Mouse (Mus musculus): ENCODE data around the gene Nup210.
"Not testable (repeated sequence)": the region's sequence is repeated elsewhere in the genome, so short reads cannot be mapped to it uniquely, and the experiment has no call there.

Gene Nup210

DNA sequence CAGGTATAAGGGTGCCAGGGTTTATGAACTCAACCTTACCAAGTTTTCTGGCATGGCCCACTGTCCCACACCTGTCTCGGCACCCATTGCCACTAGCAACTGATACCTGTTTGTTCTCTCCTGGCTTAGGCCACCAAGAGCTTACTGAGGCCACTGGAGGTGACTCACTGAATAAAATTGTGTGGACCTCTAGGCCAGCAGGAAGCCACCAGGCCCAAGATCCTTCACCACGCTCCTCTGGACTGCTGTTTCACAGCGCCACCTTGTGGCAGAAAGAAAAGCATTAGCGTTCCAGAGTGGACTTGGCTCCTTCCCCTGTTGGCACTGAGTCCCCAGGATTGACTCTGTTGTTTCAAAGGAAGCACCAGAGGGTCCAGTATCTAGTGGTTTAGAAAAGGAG lies 23.2 kb upstream of the Nup210 start:
- DNase-seq (ENCODE audit: low spot score), result peak; percentile 84

DNA sequence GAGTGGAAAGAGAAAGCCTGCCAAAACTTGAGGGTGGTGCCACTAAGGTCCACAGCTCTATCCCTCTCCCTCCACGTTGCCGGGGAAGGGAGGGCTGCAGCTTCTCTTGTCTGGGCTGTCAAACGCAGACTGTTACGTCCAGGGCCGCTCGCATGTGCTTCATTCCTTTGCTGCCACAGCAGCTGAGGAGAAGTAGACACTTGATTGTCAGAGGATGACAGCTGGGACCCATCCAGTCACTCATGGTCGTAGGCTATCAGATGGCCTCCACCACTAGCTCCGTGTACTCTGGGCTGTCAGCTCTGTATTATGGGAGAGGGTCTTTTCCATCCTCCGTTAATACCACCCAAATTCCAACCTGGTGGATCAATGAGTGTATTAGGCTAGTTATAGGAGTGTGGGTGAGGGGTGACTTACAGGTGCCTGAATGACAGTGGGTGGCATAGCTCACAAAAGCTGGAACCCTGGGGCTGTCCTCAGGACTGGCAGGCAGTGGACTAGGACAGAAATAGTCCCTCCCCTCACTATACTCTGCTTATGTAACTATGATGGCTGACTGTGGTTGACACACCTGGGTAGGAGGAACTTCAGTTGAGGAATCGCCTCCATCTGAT lies 20.8 kb upstream of the Nup210 start:
- no peak for DNase-seq (ENCODE audit: low spot score)

DNA sequence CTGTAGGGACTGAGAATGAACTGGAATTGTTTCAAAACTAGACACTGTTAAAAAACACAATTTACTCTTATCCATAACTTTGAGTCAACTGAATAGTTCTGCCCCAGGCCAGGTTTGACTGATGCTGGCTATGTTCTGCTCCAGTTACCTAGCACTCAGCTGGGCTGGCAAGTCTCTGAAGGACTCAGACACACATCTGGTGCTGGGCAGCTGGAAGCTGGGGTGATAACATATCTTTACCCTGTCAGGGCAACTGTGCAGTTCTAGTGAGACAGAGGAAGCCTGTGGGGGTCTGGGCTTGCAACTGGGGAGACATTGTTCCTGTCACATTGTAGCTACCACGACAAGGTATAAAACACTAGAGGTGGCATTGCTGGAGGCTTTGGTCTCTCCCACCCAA lies 14.2 kb upstream of the Nup210 start:
- DNase-seq (ENCODE audit: low spot score), result no peak

DNA sequence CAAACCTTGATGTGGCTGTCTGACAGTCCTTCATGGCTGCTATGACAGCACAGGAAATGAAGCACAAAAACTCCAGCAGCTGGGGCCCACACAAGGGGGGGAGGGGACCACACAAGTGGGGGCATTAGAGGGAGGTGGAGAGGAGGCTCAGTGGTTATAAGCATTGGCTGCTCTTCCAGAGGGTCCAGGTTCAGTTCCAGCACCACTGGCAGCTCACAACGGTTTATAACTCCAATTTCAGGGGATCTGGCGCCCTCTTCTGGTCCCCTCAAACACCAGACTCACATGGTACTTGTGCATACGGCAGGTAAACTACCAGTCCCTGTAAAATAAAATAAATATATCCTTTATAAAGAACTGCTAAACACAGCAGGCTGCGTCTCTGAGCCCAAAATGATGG lies 12.4 kb upstream of the Nup210 start:
- DNase-seq (ENCODE audit: low spot score), result no peak

DNA sequence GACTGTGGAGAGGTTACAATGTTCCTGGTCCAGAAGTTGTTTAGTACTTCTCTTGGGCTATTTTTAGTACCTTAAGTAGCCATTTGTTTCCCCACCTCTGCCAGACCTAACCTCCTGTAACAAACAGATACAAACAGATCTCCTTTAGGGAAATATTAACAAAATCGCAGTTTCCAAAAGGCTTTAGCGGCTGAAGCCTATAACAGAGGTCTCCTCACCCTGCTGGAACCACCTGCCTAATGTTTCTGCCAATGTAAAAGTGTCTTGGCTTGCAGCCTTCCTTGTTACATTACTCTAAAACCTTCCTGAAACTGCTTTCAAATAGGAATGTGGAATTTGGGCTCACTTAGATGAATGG lies 8.6 kb upstream of the Nup210 start:
- DNase-seq (ENCODE audit: low spot score), result no peak

DNA sequence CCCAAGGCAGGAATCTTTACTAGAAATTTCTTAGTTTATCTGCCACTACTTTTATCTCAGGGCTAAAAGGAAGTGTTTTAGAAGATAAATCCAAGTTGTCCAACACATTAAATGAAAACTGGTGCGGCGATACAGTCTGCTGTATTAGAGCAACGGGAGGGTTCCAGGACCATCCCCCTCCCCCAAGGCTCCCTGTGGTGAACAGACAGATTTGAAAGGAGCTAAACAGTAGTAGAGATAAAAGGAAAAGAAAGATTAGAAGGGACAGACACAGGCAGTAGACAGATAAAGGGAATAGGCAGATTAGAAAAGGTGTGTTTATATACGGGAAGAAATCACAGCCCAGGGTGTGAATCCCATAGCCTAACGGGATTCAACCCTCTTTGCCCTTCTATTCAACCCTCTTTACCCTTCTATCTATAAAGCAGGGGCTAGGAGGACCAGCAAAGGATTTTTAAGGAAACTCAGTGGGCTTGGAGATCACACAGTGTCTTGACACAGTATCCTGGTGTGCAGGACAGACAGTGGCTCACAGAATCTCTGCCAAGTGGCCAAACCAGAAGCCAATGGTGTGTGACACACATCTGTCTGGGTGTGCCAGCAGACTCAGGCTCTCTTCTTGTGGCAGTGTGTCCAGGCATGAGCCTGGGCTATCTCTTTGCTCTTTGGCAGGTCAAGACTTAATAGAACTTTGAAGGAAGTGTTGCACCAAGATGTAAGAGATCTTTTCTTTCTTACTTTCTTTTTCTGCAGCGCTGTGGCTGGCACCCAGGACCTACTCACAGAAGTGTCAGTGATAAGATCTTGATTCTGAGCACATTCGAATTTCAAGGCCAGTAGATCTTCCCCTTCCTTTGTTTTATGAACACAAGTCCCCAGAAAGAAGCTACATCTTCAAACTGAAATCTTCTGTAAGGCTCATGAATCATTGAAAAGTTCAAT lies 7.9 kb upstream of the Nup210 start:
- no peak for DNase-seq (ENCODE audit: low spot score)

DNA sequence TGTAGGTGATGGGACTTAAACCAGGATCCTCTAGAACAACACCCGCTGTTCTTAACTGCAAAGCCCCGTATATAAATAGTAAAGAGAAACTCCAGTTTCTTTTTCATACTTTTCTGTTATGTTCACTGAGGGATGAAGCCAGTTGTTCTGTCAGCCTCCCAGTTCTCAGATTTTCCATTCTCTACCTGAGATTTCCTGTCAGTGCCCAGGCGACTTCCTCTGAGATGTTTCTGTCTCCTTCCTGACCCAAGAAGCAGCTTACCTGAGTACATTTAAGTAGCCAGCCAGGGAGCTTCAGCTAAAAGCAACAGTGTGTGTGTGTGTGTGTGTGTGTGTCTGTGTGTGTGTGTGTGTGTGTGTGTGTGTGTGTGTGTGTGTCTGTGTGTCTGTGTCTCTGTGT lies 6.8 kb upstream of the Nup210 start:
- DNase-seq (ENCODE audit: low spot score), result no peak

DNA sequence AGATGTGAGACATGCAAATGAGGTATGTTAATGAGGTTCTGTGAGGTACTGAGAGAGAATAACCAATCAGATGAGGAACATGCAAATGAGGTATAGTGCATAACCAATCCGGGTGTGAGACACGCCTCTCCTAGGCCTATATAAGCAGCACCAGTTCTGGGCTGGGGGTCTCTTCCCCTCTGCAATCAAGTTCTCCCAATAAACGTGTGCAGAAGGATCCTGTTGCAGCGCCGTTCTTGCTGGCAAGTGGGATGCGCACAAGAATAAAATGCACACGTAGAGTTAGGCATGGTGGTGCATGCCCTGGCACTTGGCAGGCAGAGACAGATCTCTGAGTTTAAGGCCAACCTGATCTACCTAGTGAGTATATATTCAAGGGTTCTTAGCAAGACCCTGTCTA lies 4.5 kb upstream of the Nup210 start:
- DNase-seq (ENCODE audit: low spot score), result not testable (repeated sequence)

DNA sequence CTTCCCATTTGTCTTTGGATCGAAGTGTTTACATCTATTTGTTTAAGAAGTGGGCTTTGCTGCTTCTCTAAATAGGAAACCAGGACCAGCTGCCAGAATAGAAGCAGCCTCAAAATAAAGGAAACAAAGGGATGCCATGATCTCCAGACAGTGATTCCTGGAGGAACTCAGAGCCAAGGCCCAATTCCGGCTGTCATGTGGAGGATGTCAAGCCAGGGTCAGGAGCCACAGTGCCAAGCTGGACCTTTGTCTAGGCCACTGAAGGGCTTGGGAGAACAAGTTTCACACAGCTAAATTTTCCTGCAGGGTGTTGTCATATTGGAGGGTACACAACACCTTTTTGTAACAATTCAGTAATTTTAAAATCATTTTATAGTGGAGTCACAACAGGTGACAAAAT lies 3.6 kb upstream of the Nup210 start:
- no peak for DNase-seq (ENCODE audit: low spot score)

DNA sequence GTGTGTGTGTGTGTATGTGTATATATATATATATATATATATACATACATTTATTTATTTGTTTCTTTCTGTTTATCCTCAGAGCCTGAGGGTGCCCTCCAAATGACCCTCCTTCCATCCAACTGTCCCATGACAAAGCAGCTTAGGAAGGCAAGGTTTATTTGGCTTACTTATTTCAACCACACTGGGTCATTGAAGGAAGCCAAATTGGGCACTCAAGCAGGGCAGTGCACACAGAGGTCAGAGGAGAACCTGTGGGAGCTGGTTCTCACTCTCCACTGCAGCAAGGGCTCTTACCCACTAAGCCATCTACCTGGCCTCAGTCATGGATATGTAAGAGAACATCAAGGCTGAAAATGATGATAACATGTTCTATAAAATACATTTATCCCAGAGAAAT lies 1.9 kb upstream of the Nup210 start:
- DNase-seq (ENCODE audit: low spot score), result no peak

DNA sequence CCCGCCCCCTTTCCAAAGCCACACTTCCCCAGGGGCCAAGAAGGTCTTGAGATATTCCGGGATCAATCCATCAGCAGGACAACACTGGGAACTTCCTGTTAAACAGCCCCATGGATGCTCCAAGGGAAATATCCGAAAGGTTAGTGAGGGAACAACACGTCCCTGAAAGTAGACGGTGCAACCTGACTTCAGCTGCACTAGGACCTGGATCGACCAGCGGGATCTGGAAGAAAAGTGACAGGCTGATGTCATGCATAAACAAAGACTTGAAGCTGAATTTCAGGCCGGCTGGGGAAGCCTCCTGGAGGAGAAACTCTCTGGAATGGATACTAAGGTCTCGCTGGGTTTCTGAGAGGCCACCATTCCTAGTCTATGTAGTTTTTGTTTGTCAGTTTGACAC lies 520 bp upstream of the Nup210 start:
- DNase-seq (ENCODE audit: low spot score), result no peak

DNA sequence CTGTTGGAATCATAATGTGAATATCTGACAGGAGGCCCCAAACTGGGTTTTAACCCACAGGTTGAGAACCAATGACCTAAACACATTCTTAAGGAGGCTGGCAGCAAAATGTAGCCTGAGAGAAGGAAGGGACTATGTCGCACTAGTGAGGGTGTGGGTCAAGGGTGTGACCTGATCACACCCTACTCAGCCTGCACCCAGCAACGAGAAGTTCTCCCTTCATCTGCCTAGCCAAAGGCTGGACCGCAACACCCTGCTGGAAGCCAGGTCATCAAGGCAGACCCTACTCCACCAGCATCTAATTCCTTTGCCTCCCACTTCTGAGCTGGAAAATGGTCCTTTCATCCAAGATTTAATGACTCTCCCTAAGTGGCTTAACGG lies 776 bp downstream of the Nup210 start:
- DNase-seq (ENCODE audit: low spot score), result no peak

DNA sequence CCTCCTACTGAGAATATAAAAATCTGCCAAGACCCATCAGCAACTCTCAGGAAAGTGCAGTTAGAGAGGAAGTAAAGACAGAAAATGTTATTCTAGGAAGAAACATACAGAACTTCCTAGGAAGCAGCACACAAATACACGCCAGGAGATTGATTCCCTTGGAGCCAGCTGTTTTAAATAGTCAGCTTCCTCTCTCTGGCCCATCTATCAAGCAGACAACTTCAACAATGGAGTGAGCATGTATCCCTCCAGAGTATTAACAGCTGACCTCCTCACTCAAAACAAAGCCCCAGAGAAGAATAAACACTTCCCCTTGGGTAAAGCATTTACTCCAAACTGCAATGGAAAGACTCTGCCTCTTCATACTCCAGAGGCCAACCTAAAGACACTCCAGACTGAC lies 1.5 kb downstream of the Nup210 start:
- DNase-seq (ENCODE audit: low spot score), result no peak

DNA sequence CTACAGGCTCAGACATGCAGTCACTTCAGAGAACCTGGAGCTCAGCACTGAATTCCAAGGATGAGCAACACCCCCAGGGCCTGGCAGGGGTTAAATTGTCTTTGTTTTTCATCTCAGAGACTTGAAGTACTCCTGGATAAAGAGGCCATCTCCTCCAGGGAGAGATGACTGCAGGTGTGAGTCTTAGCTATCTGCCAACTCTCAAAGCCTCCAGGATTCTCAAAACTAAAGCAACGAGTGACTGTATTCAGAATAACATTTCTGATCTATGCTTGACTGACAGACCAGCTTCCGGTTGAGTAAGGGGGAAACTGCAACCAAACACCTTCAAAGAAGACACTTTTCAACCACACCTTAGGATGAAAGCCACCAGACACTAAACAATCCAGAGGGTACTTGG lies 1.9 kb downstream of the Nup210 start:
- no peak for DNase-seq (ENCODE audit: low spot score)

DNA sequence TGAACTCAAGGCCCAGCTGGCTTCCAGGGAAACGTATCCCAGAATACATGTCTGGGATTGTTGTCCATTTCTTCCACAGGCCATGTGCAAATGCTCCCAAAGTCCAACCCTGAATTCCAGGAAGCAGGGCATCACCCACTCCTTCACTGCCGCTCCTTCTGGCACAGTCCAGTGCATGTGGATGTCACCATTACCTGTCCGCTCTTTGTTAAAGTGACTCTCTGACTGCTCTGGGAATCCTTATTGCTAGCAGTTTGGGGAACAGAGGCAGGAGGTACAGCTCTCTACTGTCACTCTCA lies 4.7 kb downstream of the Nup210 start:
- no peak for DNase-seq (ENCODE audit: low spot score)

DNA sequence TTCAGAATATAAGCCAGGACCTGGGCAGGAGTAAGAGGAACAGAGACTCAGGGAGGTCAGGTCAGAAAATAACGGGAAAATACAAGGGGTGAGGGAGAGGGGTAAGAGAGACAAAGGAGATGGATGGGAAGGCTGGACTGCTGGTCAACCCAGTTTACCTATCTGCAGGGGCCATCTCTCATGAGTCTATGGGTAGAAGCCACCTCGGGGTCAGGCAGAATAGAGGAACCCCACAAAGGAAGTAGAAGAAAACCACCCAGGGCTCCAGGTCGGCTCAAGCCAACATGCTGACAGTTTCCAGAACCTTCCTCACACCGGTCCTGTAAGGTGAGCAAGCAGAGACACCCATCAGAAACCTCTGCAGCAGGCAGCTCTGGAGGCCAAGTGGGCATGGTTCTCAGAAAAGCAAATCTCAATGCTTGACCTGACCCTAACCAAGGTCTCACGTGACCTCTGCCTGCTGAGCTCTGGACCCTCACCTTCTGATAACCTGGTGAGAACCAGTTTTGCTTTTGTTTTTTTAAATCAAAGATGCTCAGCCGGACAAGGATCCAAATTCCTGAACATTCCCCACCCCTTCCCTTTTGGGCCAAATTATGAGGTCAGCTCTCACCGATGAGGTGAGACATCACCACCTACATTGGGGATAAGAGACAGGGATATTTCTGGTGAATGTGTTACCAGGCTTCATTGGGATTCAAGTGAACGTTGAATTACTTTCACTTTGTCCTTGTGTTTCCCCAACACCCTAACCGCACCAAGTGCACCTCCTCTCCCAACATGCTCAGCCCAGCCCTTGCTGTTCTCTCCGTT lies 5.3 kb downstream of the Nup210 start:
- DNase-seq (ENCODE audit: low spot score), result no peak

DNA sequence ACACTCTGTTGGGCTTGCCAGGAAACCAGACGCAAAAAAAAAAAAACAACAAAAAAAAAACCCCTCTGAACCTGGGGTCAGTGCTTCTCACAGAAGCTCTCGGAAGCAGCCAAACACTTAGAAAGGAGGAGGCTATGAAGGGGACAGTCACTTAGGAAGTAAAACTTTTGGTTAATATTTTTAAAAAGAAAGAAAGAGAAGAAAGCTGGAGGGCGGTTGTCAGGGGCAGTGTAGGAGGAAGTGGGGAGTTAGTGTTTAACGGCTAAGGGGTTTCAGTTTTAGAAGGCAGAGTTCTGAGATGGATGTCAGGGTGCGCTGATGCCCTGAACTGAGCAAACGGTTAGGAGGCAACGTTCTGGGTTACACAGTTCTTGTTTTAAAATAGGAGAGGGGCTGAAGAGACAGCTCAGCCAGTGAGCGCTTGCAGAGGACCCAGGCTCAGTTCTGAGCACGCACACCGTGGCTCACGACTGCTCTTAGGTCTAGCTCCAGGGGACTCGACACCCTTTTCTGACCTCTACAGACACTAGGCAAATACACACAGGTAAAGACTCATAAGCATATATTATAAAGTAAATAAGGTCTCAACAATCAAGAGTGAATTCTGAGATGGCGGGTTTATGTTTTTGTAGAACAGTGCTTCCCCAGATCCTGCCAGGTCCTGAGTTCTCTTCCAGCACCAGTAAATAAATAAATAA lies 6.2 kb downstream of the Nup210 start:
- no peak for DNase-seq (ENCODE audit: low spot score)

DNA sequence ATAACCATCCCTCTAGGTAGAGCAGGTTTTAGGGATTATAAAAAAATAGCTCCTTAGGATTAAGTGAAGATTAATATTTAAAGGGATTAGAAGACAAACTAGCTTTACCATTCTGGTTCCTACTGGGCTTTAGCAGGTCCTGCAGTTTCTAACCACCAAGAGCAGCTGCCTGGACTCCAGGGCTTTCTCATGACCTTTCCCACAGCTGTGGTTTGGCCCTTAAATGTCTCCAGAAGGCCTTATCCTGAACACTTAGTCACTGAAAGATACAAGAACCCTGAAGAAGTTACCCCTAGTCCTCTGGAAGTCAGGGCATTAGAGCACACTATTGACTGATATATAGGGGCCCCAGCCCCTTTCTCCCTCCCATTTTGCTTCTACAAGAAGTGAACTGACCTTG lies 7.1 kb downstream of the Nup210 start:
- no peak for DNase-seq (ENCODE audit: low spot score)

DNA sequence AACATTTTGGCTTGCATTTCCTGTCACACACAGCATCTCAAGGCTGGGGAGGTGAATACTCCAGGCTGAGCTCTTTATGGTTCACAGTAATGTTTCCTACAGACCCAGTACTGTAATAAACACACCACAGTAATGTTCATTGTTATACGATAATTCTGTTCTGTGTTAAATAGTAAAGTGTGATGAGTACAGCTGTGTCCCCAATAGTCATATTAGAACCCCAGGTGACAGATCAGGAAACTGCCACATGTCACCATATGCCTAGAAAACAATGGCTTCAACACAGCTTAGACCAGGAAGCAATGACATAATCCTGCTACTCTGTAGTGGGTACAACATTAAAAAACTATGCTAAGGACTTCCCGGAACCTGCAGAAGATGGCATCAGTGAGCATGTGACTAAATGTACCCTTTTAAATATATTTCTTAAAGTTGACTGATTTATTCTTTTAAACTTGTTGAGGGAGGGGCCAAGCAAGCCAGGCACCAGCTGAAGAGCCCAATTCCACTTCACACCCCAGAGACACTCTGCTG lies 7.6 kb downstream of the Nup210 start:
- DNase-seq (ENCODE audit: low spot score), result no peak

DNA sequence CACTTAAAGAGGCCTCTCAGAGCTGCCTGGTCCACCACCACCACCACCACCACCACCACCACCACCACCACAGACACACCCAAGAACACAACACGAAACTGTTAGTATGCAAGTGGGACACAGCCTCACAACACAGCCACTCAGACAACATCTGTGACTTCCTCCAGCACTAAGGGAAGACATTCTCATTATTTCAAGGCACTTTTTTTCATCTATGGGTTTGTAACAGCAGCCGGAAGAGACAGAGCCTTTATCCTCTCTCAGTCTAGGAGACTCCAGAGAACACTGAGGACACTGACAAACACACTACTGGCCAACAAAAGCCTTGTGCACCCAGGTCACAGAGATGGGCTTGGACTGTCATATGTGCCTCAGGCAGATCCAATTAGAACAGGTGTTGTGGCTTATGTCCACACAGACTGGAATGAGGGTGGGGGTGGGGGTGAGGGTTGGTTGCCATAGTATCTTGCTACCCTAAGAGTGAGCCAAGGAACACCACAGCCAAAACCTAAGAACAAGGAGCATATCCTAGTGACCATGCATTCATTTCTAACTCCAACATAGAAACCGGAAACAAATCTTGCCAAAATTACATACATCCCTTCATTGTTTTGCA lies 8.2 kb downstream of the Nup210 start:
- DNase-seq (ENCODE audit: low spot score), result no peak

DNA sequence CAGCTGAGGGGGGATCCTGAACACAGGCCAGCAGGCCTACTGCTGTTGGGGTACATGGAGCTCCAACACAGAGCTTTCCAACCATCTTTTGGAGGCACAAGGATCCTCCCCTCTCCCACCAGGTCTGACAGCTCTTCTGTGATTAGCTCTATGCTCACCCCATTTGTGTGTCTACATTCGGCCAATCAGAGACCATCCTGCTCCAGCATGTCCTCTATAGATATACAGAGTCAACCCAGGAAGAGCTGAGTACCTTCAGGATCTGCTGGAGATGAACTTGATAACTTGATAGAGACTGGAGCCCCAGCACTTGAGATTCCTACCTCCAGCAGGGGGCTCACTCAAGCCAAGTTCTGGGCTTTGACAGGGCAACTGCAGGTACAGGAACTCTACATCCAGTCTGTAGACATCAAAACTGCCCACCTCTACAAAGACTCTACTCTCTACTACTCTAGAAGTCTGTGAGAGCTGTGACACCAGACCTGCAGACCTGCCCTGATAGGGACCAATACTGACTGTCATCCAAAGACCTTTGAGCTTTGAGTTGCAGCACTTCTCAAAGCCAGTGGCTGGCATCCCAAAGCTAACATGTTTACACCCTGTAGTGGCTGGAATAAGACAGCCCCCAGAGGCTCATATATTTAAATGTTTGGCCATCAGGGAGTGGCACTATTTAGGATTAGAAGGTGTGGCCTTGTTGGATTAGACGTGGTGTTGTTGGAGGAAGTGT lies 11.1 kb downstream of the Nup210 start:
- DNase-seq (ENCODE audit: low spot score), result no peak

All from testis, postnatal 10 days (tissue).